Mouse (Mus musculus) brain, embryonic 14.5 days (tissue): Measurements from ENCODE around the gene Prdm16. TPM values are rescaled to one million over a fixed set of nuclear protein-coding genes. Genes with fewer than 3 reads are reported as not detected.
A peak's percentile ranks its signal among the peaks of the same experiment; 100 is the strongest.

Source experiments
- DNase-seq: peaks from one replicate; pipeline ENCODE4 v3.0.0-alpha.2; 2011; ENCODE audit warnings: low read depth
- CTCF ChIP-seq: fragments of 200-500 bp; IDR thresholded peaks from 2 replicates; pipeline ENCODE4 v1.5.1; 2012; ENCODE audit warnings: inconsistent platforms, mild to moderate bottlenecking, moderate library complexity, borderline replicate concordance; ENCODE audit not compliant: insufficient read depth, insufficient read length; ENCODE audit errors: extremely low read depth
- POLR2A ChIP-seq: fragments of 200-500 bp; IDR thresholded peaks from 2 replicates; pipeline ENCODE4 v1.6.1; 2012; ENCODE audit warnings: mild to moderate bottlenecking, inconsistent platforms, borderline replicate concordance; ENCODE audit not compliant: poor library complexity, insufficient read depth, insufficient read length, severe bottlenecking; ENCODE audit errors: extremely low read depth
- polyA plus RNA-seq: library from polyadenylated mRNA; depleted of rRNA; stranded (reverse); fragments of >200 nt; gene quantifications from 2 replicates; pipeline ENCODE4 v1.2.3, GENCODE M21; 2012

Gene Prdm16
- polyA plus RNA-seq, 1 experiment = 10.8 TPM

DNA sequence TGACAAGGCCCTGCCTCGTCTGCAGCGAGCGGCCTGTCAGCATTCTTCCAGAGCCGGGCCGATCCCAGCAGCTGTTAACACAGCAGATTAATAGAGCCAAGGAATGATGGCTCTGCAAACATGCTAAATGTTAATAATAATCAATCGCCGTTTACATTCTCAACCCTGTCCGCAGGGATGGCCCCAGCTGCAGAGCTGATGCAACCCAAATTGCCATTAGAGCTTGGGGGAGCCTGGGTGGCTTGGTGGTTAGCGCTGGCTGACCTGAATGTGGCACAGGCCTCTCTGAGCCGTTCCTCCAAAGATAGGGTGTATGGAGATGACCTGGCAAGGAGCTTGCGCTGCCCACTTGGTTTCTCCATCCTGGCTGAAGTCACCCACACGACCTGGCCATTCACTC, 97.0 kb downstream of the Prdm16 start:
- no peak for TF ChIP-seq POLR2A
- TF ChIP-seq CTCF = no peak
- no peak for DNase-seq

DNA sequence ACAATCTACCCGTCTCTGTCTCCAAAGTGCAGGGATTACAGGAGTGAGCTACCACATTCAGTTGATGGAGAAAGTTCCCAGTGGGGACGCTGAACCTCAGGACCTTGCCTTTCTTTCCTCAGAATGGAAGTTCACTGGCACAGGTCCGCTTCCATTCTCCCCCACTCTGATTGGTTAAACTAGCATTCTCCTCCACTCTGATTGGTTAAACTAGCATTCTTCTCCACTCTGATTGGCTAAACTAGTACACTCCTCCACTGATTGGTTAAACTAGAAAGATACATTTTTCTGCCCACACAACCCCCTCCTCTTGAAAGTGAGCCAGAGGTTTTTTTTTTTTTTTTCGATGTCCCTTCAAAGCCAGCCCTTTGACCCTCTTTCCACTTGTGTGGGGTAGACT, 97.9 kb downstream of the Prdm16 start:
- TF ChIP-seq CTCF (no peak), POLR2A (no peak)
- no peak for DNase-seq

DNA sequence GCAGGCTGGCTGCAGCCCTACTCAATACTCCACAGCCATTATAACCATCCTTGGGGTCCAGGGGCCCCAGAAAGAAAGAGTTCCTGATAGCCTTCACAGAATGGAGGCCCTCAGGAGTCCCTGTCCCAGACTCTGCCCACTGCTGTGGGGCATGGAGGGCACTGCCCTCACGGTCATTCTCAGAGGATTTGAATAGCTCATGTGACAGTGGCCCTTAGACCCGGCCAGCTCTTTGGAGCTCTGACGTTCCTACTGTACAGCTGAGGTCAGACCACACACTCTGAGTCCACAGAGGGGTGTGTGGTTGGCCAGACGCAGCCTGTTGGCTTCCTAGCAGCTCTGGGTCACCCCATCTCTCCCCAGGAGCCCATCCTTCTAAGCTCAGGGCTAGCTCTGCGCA, 100.6 kb downstream of the Prdm16 start:
- TF ChIP-seq POLR2A (no peak), CTCF (no peak)
- no peak for DNase-seq

- TF ChIP-seq CTCF (no peak), POLR2A (no peak)
- no peak for DNase-seq
These were observed 105.3 kb downstream of the Prdm16 start for GRCm38 (mm10) chr4:154531368-154531767.

GRCm38 (mm10) chr4:154530336-154530735, 106.3 kb downstream of the Prdm16 start:
- DNase-seq = no peak
- TF ChIP-seq CTCF = no peak
- no peak for TF ChIP-seq POLR2A

DNA sequence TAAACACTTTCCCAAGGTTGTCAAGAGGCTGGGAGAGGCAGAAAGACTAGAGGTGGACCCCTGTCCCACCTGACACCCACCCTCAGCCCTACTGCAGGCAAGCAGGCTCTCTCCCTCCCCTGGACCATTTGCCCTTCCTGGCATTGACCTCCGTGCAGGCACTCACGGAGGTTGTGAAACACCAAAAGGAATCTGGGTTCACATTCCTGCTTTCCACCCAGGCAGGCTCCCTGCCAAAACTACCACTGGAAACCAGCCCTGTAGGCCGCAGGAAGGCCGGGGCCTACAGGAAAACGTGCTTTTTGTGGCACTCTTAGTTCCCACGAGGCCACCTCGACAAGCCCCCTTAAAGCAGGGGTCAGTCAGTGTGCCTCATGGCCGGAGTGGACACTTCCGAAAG, 109.2 kb downstream of the Prdm16 start:
- DNase-seq = no peak
- TF ChIP-seq POLR2A (no peak), CTCF (no peak)

GRCm38 (mm10) chr4:154526351-154526786, 110.3 kb downstream of the Prdm16 start:
- TF ChIP-seq CTCF (no peak), POLR2A (no peak)
- DNase-seq = no peak

DNA sequence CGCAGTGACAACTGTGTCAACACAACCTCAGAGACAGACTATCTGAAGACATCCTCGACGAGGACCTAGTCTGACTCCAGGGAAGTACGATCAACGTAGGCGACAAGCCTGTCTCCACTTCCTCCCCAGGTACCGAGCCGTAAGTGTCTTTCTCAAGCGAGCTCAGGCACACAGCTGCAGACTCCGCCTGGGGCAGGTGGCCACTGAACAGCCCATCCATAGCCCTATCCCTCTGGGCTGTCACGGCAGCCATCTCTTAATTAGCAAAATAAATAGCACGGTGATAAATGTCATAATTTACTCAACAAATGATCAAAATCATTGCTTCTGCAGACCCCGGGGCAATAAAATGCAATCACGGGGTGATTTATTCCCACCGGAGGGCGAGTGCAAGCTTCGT, 112.8 kb downstream of the Prdm16 start:
- DNase-seq = no peak
- TF ChIP-seq POLR2A (no peak), CTCF (no peak)

DNA sequence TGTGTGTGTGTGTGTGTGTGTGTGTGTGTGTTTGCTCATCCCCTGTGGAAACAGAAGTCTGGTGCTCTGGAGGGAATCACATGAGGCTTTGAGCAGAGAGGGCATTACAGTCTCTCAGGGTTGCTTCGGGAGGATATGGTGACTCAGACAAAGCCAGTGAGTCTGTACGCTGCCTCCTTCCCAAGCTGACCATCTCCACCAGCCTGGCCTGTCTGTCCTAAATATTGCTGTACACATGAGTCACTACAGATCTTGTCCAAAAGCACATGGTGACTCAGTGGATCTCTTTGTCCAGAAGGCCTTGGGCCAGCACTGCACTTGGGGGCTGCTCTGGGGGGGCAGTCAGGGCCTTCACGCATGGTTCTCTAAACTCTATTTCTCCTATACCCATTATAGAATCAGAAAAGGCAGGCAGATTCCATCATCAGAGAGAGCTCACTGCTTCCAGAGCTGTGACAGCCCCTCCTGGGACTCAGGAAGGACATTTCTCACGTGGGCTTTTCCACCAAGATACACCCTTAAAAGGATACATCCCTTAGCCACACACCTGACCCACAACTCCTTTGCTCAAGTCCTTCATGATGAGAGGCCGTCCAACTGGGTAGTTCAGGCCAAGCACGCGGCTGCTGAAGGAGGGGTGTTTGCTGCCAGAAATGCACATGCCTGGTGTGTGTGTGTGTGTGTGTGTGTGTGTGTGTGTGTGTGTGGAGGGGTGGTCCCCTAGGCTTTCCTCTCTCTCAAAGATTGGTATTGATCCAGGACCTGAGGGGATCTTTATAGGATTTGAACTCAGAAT, 114.6 kb downstream of the Prdm16 start:
- no peak for DNase-seq
- TF ChIP-seq CTCF (no peak), POLR2A (no peak)

- no peak for DNase-seq
- no peak for TF ChIP-seq CTCF
- TF ChIP-seq POLR2A = no peak
These were observed 117.1 kb downstream of the Prdm16 start for GRCm38 (mm10) chr4:154519470-154520037.

- no peak for TF ChIP-seq POLR2A
- no peak for TF ChIP-seq CTCF
These were observed 118.7 kb downstream of the Prdm16 start for GRCm38 (mm10) chr4:154517991-154518390.

GRCm38 (mm10) chr4:154516470-154516869, 120.2 kb downstream of the Prdm16 start:
- no peak for TF ChIP-seq POLR2A
- TF ChIP-seq CTCF = no peak
- peak; percentile 58 for DNase-seq

More at GRCm38 (mm10) chr4:154517991-154518390, 118.7 kb downstream of the Prdm16 start:
- no peak for DNase-seq

DNA sequence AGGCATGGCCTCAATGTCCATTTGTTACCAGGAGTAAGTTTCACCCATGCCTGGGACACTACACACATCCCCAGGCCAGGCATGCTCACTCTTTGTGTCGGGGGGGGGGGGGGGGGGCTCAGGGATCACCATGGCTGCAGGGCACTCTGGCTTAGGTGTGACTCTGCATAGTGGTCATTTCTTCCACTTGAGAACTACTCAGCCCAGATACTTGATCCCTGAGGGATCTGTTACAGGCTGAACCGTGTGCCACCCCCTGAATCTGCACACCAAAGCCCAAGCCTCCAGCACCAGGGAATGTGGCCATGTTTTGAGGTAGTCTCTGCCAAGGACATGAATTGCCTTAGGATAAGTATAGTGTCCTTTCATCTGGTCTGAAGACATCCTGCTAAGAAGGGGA, 123.0 kb downstream of the Prdm16 start:
- TF ChIP-seq CTCF (no peak), POLR2A (no peak)
- no peak for DNase-seq
